Mouse (Mus musculus): ENCODE measurements around the gene Selenos. TPM values are rescaled to one million over a fixed set of nuclear protein-coding genes. Genes with fewer than 3 reads are reported as not detected.

Selenos gene
- polyA plus RNA-seq, 1 experiment from 2014 or later = 94.7 TPM

GRCm38 (mm10) chr7:66088077-66088476 is 8.6 kb downstream of the Selenos start:
- 92% methylated on average over 2 of the region's 2 CpGs for WGBS
- H3K27ac ChIP-seq = no peak overlapping the region
- H3K9me3 ChIP-seq = no peaks in the 10 kb centered on the region
- ATAC-seq (ENCODE audit: insufficient number of reproducible peaks, insufficient read depth, low FRiP score, low TSS enrichment) = no peak
- H3K36me3 ChIP-seq = peaks cover 83% of the 10 kb centered on the region
- no peak overlapping the region for H3K4me2 ChIP-seq (replicated peaks)
- no peaks in the 10 kb centered on the region for H3K27me3 ChIP-seq
- no peak overlapping the region for H3K9ac ChIP-seq
- H3K4me1 ChIP-seq = peaks cover 1% of the 10 kb centered on the region; the same call in 1 of the 2 replicates
- H3K4me3 ChIP-seq = no peak overlapping the region

- H3K4me2 ChIP-seq (replicated peaks) = no peak overlapping the region
- H3K36me3 ChIP-seq = peaks cover 63% of the 10 kb centered on the region
- no peak for ATAC-seq (ENCODE audit: insufficient number of reproducible peaks, insufficient read depth, low FRiP score, low TSS enrichment)
These were observed 11.3 kb downstream of the Selenos start for GRCm38 (mm10) chr7:66090676-66091190.

GRCm38 (mm10) chr7:66091553-66091952 is 12.1 kb downstream of the Selenos start:
- H3K4me2 ChIP-seq (replicated peaks) = no peak overlapping the region
- no peaks in the 10 kb centered on the region for H3K9me3 ChIP-seq
- H3K4me3 ChIP-seq = no peak overlapping the region
- no peaks in the 10 kb centered on the region for H3K27me3 ChIP-seq
- H3K4me1 ChIP-seq = no peaks in the 10 kb centered on the region
- no peak for ATAC-seq (ENCODE audit: insufficient number of reproducible peaks, insufficient read depth, low FRiP score, low TSS enrichment)
- no peak overlapping the region for H3K9ac ChIP-seq
- H3K36me3 ChIP-seq = peaks cover 56% of the 10 kb centered on the region
- no peak overlapping the region for H3K27ac ChIP-seq
- WGBS = 83% methylated on average over 7 of the region's 7 CpGs

More at GRCm38 (mm10) chr7:66090676-66091190, 11.3 kb downstream of the Selenos start:
- H3K4me3 ChIP-seq = no peak overlapping the region
- no peak overlapping the region for H3K9ac ChIP-seq
- H3K27ac ChIP-seq = no peak overlapping the region
- H3K4me1 ChIP-seq = no peaks in the 10 kb centered on the region
- no peaks in the 10 kb centered on the region for H3K9me3 ChIP-seq
- 80% methylated on average over 11 of the region's 11 CpGs for WGBS
- no peaks in the 10 kb centered on the region for H3K27me3 ChIP-seq

GRCm38 (mm10) chr7:66092656-66093055 is 13.2 kb downstream of the Selenos start:
- Histone ChIP-seq H3K4me2 (replicated peaks) (no peak overlapping the region), H3K9me3 (no peaks in the 10 kb centered on the region), H3K9ac (no peak overlapping the region), H3K36me3 (peaks cover 45% of the 10 kb centered on the region), H3K4me1 (no peaks in the 10 kb centered on the region), H3K27me3 (no peaks in the 10 kb centered on the region), H3K4me3 (no peak overlapping the region), H3K27ac (no peak overlapping the region)
- ATAC-seq (ENCODE audit: insufficient number of reproducible peaks, insufficient read depth, low FRiP score, low TSS enrichment) = no peak
- 87% methylated on average over 8 of the region's 8 CpGs for WGBS

GRCm38 (mm10) chr7:66094141-66094540 is 14.7 kb downstream of the Selenos start:
- WGBS = 77% methylated on average over 5 of the region's 5 CpGs
- Histone ChIP-seq H3K4me2 (replicated peaks) (no peak overlapping the region), H3K4me3 (no peak overlapping the region), H3K27ac (no peak overlapping the region), H3K36me3 (peaks cover 31% of the 10 kb centered on the region), H3K27me3 (no peaks in the 10 kb centered on the region), H3K9ac (no peak overlapping the region), H3K4me1 (no peaks in the 10 kb centered on the region), H3K9me3 (no peaks in the 10 kb centered on the region)
- no peak for ATAC-seq (ENCODE audit: insufficient number of reproducible peaks, insufficient read depth, low FRiP score, low TSS enrichment)

GRCm38 (mm10) chr7:66098803-66099202 is 19.4 kb downstream of the Selenos start:
- no peak for ATAC-seq (ENCODE audit: insufficient number of reproducible peaks, insufficient read depth, low FRiP score, low TSS enrichment)
- no peak overlapping the region for H3K9ac ChIP-seq
- H3K27ac ChIP-seq = no peak overlapping the region
- 73% methylated on average over 7 of the region's 7 CpGs for WGBS
- H3K4me3 ChIP-seq = no peak overlapping the region
- H3K4me2 ChIP-seq (replicated peaks) = no peak overlapping the region
- no peaks in the 10 kb centered on the region for H3K27me3 ChIP-seq
- no peaks in the 10 kb centered on the region for H3K9me3 ChIP-seq
- no peaks in the 10 kb centered on the region for H3K36me3 ChIP-seq
- no peaks in the 10 kb centered on the region for H3K4me1 ChIP-seq

GRCm38 (mm10) chr7:66101866-66102265 is 22.4 kb downstream of the Selenos start:
- H3K4me1 ChIP-seq = 0 out of 2 replicates have a peak, but pooled peaks cover 8% of the 10 kb centered on the region
- H3K27ac ChIP-seq = no peak overlapping the region
- 7% methylated on average over 4 of the region's 4 CpGs for WGBS
- no peak for ATAC-seq (ENCODE audit: insufficient number of reproducible peaks, insufficient read depth, low FRiP score, low TSS enrichment)
- no peaks in the 10 kb centered on the region for H3K36me3 ChIP-seq
- H3K9me3 ChIP-seq = no peaks in the 10 kb centered on the region
- H3K4me3 ChIP-seq = no peak overlapping the region
- H3K27me3 ChIP-seq = no peaks in the 10 kb centered on the region
- no peak overlapping the region for H3K9ac ChIP-seq
- H3K4me2 ChIP-seq (replicated peaks) = no peak overlapping the region

GRCm38 (mm10) chr7:66104531-66104930 is 25.1 kb downstream of the Selenos start:
- no peak overlapping the region for H3K4me3 ChIP-seq
- H3K27ac ChIP-seq = no peak overlapping the region
- H3K36me3 ChIP-seq = no peaks in the 10 kb centered on the region
- 88% methylated on average over 5 of the region's 5 CpGs for WGBS
- ATAC-seq (ENCODE audit: insufficient number of reproducible peaks, insufficient read depth, low FRiP score, low TSS enrichment) = no peak
- H3K4me2 ChIP-seq (replicated peaks) = no peak overlapping the region
- no peak overlapping the region for H3K9ac ChIP-seq
- H3K4me1 ChIP-seq = 0 out of 2 replicates have a peak, but pooled peaks cover 8% of the 10 kb centered on the region
- no peaks in the 10 kb centered on the region for H3K9me3 ChIP-seq
- H3K27me3 ChIP-seq = no peaks in the 10 kb centered on the region

GRCm38 (mm10) chr7:66105771-66106170 is 26.3 kb downstream of the Selenos start:
- Histone ChIP-seq H3K4me3 (no peak overlapping the region), H3K36me3 (no peaks in the 10 kb centered on the region), H3K9ac (no peak overlapping the region), H3K4me1 (0 out of 2 replicates have a peak, but pooled peaks cover 8% of the 10 kb centered on the region), H3K27me3 (no peaks in the 10 kb centered on the region), H3K4me2 (replicated peaks) (no peak overlapping the region), H3K27ac (no peak overlapping the region), H3K9me3 (no peaks in the 10 kb centered on the region)
- 59% methylated on average over 4 of the region's 4 CpGs for WGBS
- ATAC-seq (ENCODE audit: insufficient number of reproducible peaks, insufficient read depth, low FRiP score, low TSS enrichment) = no peak

- no peak overlapping the region for H3K27ac ChIP-seq
- no peak overlapping the region for H3K4me2 ChIP-seq (replicated peaks)
- peaks cover 12% of the 10 kb centered on the region; the same call in 1 of the 2 replicates for H3K4me1 ChIP-seq
- 64% methylated on average over 7 of the region's 7 CpGs for WGBS
- H3K27me3 ChIP-seq = no peaks in the 10 kb centered on the region
- H3K9me3 ChIP-seq = no peaks in the 10 kb centered on the region
- no peaks in the 10 kb centered on the region for H3K36me3 ChIP-seq
- no peak overlapping the region for H3K9ac ChIP-seq
- ATAC-seq (ENCODE audit: insufficient number of reproducible peaks, insufficient read depth, low FRiP score, low TSS enrichment) = no peak
- no peak overlapping the region for H3K4me3 ChIP-seq
These were observed 27.2 kb downstream of the Selenos start for GRCm38 (mm10) chr7:66106581-66107056.

- no peak overlapping the region for H3K4me3 ChIP-seq
- H3K36me3 ChIP-seq = no peaks in the 10 kb centered on the region
- 72% methylated on average over 11 of the region's 11 CpGs for WGBS
- no peak overlapping the region for H3K27ac ChIP-seq
- H3K4me2 ChIP-seq (replicated peaks) = no peak overlapping the region
- H3K27me3 ChIP-seq = no peaks in the 10 kb centered on the region
- H3K9me3 ChIP-seq = no peaks in the 10 kb centered on the region
- no peak overlapping the region for H3K9ac ChIP-seq
- H3K4me1 ChIP-seq = peaks cover 17% of the 10 kb centered on the region
- no peak for ATAC-seq (ENCODE audit: insufficient number of reproducible peaks, insufficient read depth, low FRiP score, low TSS enrichment)
These were observed 27.8 kb downstream of the Selenos start for GRCm38 (mm10) chr7:66107206-66107605.

GRCm38 (mm10) chr7:66107930-66108329 is 28.5 kb downstream of the Selenos start:
- Histone ChIP-seq H3K4me1 (peaks cover 22% of the 10 kb centered on the region), H3K4me2 (replicated peaks) (no peak overlapping the region), H3K9ac (no peak overlapping the region), H3K4me3 (no peak overlapping the region), H3K36me3 (no peaks in the 10 kb centered on the region), H3K27me3 (no peaks in the 10 kb centered on the region), H3K9me3 (no peaks in the 10 kb centered on the region), H3K27ac (no peak overlapping the region)
- WGBS = 10% methylated on average over 7 of the region's 7 CpGs
- ATAC-seq (ENCODE audit: insufficient number of reproducible peaks, insufficient read depth, low FRiP score, low TSS enrichment) = no peak

Data from embryonic facial prominence, embryonic 12.5 days (tissue).